Mouse (Mus musculus) megakaryocyte, embryonic 14.5 days (primary cell): ENCODE measurements at regions not wholly inside any gene's neighbourhood (a gene's known extent, or its start where the extent isn't known, plus 50 kb on each side); places are given as distances from the start of the nearest gene placed in this dataset.

Experiments
- FLI1 ChIP-seq: IDR thresholded peaks from 2 replicates; pipeline ENCODE4 v1.6.1; 2012; ENCODE audit warnings: low read length, inconsistent platforms, mixed read lengths
- GATA1 ChIP-seq: IDR thresholded peaks from 3 replicates; pipeline ENCODE4 v1.6.1; 2012; ENCODE audit warnings: mixed read lengths, low read length, inconsistent platforms, borderline replicate concordance

DNA sequence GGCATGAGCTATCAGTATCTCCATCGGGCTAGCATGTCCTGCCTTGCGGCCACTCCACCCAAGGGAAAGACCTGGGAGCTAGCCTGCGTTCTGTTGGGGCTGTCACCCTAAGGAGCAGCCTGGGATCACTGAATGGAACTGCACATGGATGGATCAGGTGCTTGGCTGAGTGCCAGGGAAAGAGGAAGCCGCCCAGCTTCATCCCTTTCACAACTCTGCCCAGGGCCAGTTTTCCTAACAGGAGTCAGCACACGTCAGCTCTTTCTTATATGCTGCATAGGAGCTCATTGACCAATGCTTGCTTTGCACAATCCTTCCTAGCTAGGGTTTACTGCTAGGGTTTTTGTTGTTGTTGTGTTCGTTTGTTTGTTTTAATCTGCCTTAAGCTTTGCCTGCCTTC lies 134.3 kb upstream of the Mylip start:
- TF ChIP-seq GATA1 (no peak), FLI1 (no peak)
